8 mouse cellular contexts compared by ENCODE assay signal in the genomic region with DNA sequence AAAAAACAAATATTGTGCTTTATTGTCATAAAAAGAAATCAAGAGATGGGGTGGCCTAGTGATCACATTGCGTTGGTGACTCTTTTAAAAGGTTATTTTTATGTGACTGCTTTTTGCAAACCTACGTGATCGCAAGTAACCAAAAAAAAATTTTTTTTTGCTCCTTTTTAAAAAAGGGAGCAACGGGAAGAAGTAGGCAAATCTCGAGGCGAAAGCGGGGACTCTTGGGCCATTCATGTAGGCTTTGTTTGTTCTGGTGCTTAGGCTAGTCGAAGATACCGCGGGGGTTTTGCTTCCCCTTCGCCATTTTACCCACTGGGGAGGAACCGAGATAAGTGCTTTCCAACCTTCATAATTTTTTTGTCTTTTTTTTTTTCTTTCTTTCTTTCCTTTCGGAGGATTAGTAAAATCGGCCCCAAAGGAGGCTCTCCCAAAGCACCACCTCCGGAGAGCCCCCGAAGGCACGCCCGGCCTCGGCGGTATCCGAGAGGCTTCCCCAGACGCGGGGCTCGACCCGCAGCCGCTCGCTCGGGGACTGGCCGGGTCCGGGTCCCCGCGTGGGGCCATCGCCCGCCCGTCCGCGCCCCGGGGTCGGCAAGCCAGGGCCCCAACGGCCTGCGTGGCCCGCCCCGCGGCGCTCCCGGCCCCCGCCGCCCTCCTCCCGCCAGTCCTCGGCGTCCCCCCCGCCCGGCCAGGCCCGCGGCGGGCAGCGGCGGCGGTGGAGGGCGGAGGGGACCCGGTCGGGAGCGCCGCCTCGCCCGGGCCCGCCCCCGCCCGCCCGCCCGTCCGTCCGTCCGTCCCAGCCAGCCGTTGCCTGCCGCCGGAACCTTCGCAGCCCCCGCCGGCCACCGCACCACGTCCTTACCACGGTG. TPM values are rescaled to one million over a fixed set of nuclear protein-coding genes. Genes with fewer than 3 reads are reported as not detected.
DNase-seq lines count a peak whose midpoint lies in the region; ATAC-seq and TF ChIP-seq lines count a peak whose summit lies in the region.

No protein-coding gene starts in this region.

- peak overlapping the region; percentile 54 for H3K4me2 ChIP-seq in embryonic facial prominence, embryonic 14.5 days (ENCODE audit: low read depth, low read length)
- H3K4me2 ChIP-seq in heart, embryonic 13.5 days: peak overlapping the region; percentile 76
- H3K4me2 ChIP-seq in kidney, postnatal 0 days (ENCODE audit: low read length): peak overlapping the region; percentile 57
- H3K4me2 ChIP-seq in liver, postnatal 0 days (ENCODE audit: low read depth, low read length): peak overlapping the region; percentile 73

- no peak for TF ChIP-seq CTCF in kidney, postnatal 0 days (IDR thresholded peaks at IDR 0.05; ENCODE audit: low read depth)
- TF ChIP-seq CTCF in liver, postnatal 0 days (IDR thresholded peaks at IDR 0.05; ENCODE audit: low read depth): no peak

- no peaks in the 10 kb centered on the region for H3K27me3 ChIP-seq in embryonic facial prominence, embryonic 14.5 days (replicated peaks; ENCODE audit: control insufficient read depth, insufficient read depth, low read length)
- no peaks in the 10 kb centered on the region for H3K27me3 ChIP-seq in heart, embryonic 13.5 days (replicated peaks)
- H3K27me3 ChIP-seq in kidney, postnatal 0 days (ENCODE audit: insufficient read depth, low read length): no peaks in the 10 kb centered on the region
- H3K27me3 ChIP-seq in liver, postnatal 0 days (ENCODE audit: insufficient read depth, low read length): no peaks in the 10 kb centered on the region

- peak; percentile 40 to 51 for DNase-seq in CD8-positive naive resting alpha-beta T cell, adult 2 months (ENCODE audit: low read depth in 2 of 2, low spot score in 2 of 2)
- peak; percentile 70 for DNase-seq in adrenal gland, postnatal 25 days
- DNase-seq in embryonic facial prominence, embryonic 14.5 days (ENCODE audit: low spot score): peak; percentile 67
- DNase-seq in kidney, postnatal 0 days (ENCODE audit: low spot score): peak; percentile 68
- peak; percentile 63 for DNase-seq in liver, postnatal 0 days
- DNase-seq in ovary, adult 18-20 months (ENCODE audit: low spot score): peak; percentile 21
- peak; percentile 62 for DNase-seq in thymus, postnatal 0 days (ENCODE audit: low spot score)

- ATAC-seq in embryonic facial prominence, embryonic 14.5 days (ENCODE audit: low read depth): no peak
- 0 out of 2 replicates have a peak, but pooled peaks have one; percentile 6 for ATAC-seq in heart, embryonic 13.5 days (ENCODE audit: extremely low read depth, insufficient number of reproducible peaks, low FRiP score, low TSS enrichment)
- ATAC-seq in kidney, postnatal 0 days (replicated peaks; ENCODE audit: low FRiP score, low read depth): no peak
- ATAC-seq in liver, postnatal 0 days: peak; percentile 40

- no peak for TF ChIP-seq EP300 in liver, postnatal 0 days (IDR thresholded peaks at IDR 0.05; ENCODE audit: low read depth)

- peak overlapping the region; percentile 100 for H3K27ac ChIP-seq in embryonic facial prominence, embryonic 14.5 days (replicated peaks; ENCODE audit: low read depth, low read length)
- H3K27ac ChIP-seq in heart, embryonic 13.5 days (replicated peaks): peak overlapping the region; percentile 100
- H3K27ac ChIP-seq in kidney, postnatal 0 days: peak overlapping the region; percentile 100
- peak overlapping the region; percentile 100 for H3K27ac ChIP-seq in liver, postnatal 0 days (ENCODE audit: low read depth)

- H3K9ac ChIP-seq in embryonic facial prominence, embryonic 14.5 days (ENCODE audit: low read depth, low read length): peak overlapping the region; percentile 100
- H3K9ac ChIP-seq in heart, embryonic 13.5 days: peak overlapping the region; percentile 100
- peak overlapping the region; percentile 100 for H3K9ac ChIP-seq in kidney, postnatal 0 days (ENCODE audit: low read depth, low read length)
- peak overlapping the region; percentile 100 for H3K9ac ChIP-seq in liver, postnatal 0 days (replicated peaks)

- peak overlapping the region; percentile 89 for H3K4me3 ChIP-seq in embryonic facial prominence, embryonic 14.5 days (ENCODE audit: low read depth, low read length)
- H3K4me3 ChIP-seq in heart, embryonic 13.5 days: peak overlapping the region; percentile 89
- H3K4me3 ChIP-seq in kidney, postnatal 0 days (replicated peaks; ENCODE audit: low read depth, low read length): peak overlapping the region; percentile 96
- peak overlapping the region; percentile 93 for H3K4me3 ChIP-seq in liver, postnatal 0 days (ENCODE audit: low read depth, low read length)

- no peaks in the 10 kb centered on the region for H3K9me3 ChIP-seq in embryonic facial prominence, embryonic 14.5 days (ENCODE audit: control insufficient read depth, low read length)
- H3K9me3 ChIP-seq in heart, embryonic 13.5 days: no peaks in the 10 kb centered on the region
- no peaks in the 10 kb centered on the region for H3K9me3 ChIP-seq in kidney, postnatal 0 days (replicated peaks; ENCODE audit: low read length)
- no peaks in the 10 kb centered on the region for H3K9me3 ChIP-seq in liver, postnatal 0 days (ENCODE audit: low read length)

- peaks cover 12% of the 10 kb centered on the region; the same call in 1 of the 2 replicates for H3K4me1 ChIP-seq in embryonic facial prominence, embryonic 14.5 days (ENCODE audit: control insufficient read depth, insufficient read depth, low read length)
- H3K4me1 ChIP-seq in heart, embryonic 13.5 days: peaks cover 26% of the 10 kb centered on the region
- peaks cover 12% of the 10 kb centered on the region for H3K4me1 ChIP-seq in kidney, postnatal 0 days (replicated peaks; ENCODE audit: insufficient read depth, low read length)
- peaks cover 22% of the 10 kb centered on the region for H3K4me1 ChIP-seq in liver, postnatal 0 days (ENCODE audit: insufficient read depth)

- under 1% methylated on average over 60 of the region's 83 CpGs for WGBS in embryonic facial prominence, embryonic 14.5 days
- 0% methylated on average over 42 of the region's 83 CpGs for WGBS in heart, embryonic 13.5 days
- WGBS in kidney, postnatal 0 days: under 1% methylated on average over 73 of the region's 83 CpGs
- WGBS in liver, postnatal 0 days (ENCODE audit: insufficient replicate concordance): under 1% methylated on average over 56 of the region's 83 CpGs

- H3K36me3 ChIP-seq in embryonic facial prominence, embryonic 14.5 days (ENCODE audit: control insufficient read depth, insufficient read depth, low read length): peaks cover 19% of the 10 kb centered on the region
- H3K36me3 ChIP-seq in heart, embryonic 13.5 days: peaks cover 24% of the 10 kb centered on the region
- no peaks in the 10 kb centered on the region for H3K36me3 ChIP-seq in kidney, postnatal 0 days (ENCODE audit: insufficient read depth, low read length)
- peaks cover 9% of the 10 kb centered on the region for H3K36me3 ChIP-seq in liver, postnatal 0 days (replicated peaks; ENCODE audit: insufficient read depth, low read length)

RNA-seq across cellular contexts. Expression of gene Gtf2a1, which starts 1.4 kb away (rescaled TPM):
- total RNA-seq in adrenal gland, postnatal 25 days (2021): 39.9 and 50.1 TPM in 2 replicates
- polyA plus RNA-seq in embryonic facial prominence, embryonic 14.5 days (2014; fragmentation: Nextera tagmentation; extraction: Ambion mirVana): 26.9 and 32.2 TPM in 2 replicates
- polyA plus RNA-seq in heart, embryonic 13.5 days (2015; fragmentation: Nextera tagmentation; extraction: Ambion mirVana): 27.3 and 28.1 TPM in 2 replicates
- polyA plus RNA-seq in kidney, postnatal 0 days (2015; fragmentation: Nextera tagmentation; extraction: Ambion mirVana): 29.5 and 34.2 TPM in 2 replicates
- polyA plus RNA-seq in liver, postnatal 0 days (2015; fragmentation: Nextera tagmentation; extraction: Ambion mirVana): 11.4 and 13.4 TPM in 2 replicates
- 31.0 and 36.6 TPM in 2 replicates for polyA plus RNA-seq in thymus, postnatal 0 days (2015; fragmentation: Nextera tagmentation; extraction: Ambion mirVana)

Comparison
In these comparisons a context has a peak if more than half of its experiments do, and no peak if none do; other contexts are left out.
1. ATAC-seq: peak in heart, embryonic 13.5 days (single experiment) and liver, postnatal 0 days (single experiment); none in embryonic facial prominence, embryonic 14.5 days (single experiment) and kidney, postnatal 0 days (single experiment).
2. Peak in every context shown above with its lines, with median percentiles within 50 percentile points of each other: DNase-seq, H3K27ac ChIP-seq, H3K4me2 ChIP-seq, H3K4me3 ChIP-seq and H3K9ac ChIP-seq.